Mouse (Mus musculus) cerebellum, postnatal 4 days (tissue): ENCODE measurements at regions not wholly inside any gene's neighbourhood (a gene's known extent, or its start where the extent isn't known, plus 50 kb on each side); places are given as distances from the start of the nearest gene placed in this dataset.
"Not testable (repeated sequence)": the region's sequence is repeated elsewhere in the genome, so short reads cannot be mapped to it uniquely, and the experiment has no call there.

Source experiments
- DNase-seq, 2 experiments: peaks; one replicate each; pipeline ENCODE4 v3.0.0; 2022; ENCODE audit warnings: low spot score in 2 of 2, mixed read lengths in 1 of 2

DNA sequence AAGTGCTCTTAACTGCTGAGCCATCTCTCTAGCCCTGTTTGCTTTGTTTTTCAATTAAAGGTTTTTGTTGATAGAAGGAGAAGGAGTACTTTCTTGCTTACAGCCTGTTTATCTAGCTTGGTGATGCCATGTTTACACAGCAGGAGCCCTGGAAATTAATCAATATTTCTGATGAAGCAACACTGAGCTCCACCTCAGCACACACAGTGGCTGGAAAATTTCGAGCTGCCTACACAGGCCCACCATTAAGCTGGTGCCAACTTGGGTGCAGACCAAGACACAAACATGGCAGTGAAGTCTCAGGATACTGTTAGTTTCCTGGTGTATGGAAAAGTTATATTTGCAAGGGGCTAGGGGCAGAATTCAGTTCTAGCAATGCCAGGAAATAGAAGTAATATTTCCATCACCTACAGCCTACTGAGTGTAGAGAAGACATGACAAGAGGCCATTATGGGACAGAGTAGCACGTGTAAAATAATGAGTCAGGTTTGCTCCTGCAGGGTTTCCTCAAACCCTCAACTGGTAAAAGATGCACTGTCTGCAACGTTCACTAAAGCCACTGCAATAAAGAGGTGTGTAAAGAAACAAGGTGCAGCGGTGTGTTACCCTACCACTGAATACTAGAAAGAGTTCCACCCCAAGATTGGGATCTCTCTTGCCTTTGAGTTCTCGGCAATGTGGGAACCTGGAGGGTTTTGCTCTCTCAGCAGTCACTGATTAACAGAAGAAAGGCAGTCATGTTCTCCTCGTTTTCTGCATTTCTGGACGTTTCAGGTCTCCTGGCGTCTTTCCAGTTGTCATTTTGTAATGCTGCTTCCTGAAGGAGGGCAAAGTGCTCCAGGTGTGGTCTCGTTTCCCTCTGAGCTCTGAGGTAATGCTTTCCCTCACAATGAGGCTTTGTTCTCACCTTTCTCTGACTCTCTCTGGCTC, 108.8 kb upstream of the Fhl2 start:
- no peak for DNase-seq

DNA sequence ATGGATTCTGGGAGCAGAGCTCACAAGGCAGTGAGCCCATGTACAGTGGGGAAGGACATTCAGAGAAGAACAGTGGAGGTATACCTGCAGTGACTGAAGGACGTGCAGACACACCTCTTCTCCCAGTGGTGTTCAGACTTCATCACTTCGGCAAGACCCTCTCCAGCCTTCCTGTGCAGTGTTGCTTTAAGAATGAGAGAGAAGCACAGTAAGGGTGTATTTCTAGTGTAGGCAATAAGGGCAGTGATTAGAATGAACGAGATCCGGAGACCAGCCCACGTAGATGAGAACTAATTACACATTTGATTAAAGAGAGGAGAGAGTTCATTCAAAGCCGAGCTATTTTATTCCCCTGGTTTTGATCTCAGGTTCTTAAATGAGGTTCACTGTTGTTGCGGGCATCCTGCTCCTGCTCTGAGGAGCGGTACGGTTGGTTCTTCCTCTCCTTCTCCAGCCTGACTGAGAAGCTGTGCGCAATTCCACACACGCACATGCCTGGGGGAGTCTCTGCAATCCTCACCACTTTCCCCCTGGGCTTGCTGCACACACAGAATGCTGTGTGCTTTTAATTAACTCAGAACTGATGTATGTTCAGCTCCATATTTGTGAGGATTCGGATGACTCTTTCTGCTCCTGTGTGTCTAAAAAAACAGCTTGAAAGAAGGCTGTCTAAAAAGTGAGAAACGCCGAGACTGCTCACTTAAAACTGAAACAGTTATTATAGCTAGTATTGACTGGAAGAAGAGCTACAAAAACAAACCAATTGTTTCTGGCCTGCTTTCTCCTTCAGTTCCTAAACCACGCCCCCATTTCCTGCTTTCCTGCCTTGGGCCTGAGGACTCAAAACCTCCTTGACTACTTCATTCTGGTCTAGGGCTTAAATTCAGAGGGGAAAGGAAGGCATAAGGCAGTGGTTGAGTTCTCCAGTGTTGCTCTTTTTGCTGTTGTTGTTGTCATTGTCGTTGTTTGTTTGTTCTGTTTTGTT, 114.2 kb upstream of the Fhl2 start:
- DNase-seq = no peak

DNA sequence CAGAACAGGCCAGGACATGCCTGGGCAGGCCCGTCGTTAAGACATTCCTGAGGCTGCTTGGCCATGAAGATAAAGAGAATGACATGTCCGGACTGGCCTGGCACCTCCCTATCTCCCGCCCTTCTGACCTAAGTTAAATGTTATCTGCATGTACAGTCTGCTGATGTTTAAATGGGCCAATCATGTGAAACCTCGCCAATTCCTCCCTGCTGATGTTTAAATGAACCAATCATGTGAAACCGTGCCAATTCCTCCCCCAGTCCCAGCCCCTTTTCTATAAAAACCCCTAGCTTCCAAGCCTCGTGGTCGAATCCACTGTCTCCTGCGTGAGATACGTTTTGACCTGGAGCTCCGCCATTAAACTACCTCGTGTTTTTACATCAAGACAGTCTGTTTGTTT, 119.5 kb upstream of the Fhl2 start:
- DNase-seq = not testable (repeated sequence)

- DNase-seq = peak; percentile 57 to 84
Measured at GRCm38 (mm10) chr1:43317076-43317871, 120.5 kb upstream of the Fhl2 start.

- not testable (repeated sequence) for DNase-seq
Measured at GRCm38 (mm10) chr1:43333488-43333887, 110.9 kb upstream of the Nck2 start.

- DNase-seq = no peak
Measured at GRCm38 (mm10) chr1:43337168-43337784, 107.1 kb upstream of the Nck2 start.

- DNase-seq = no peak
Measured at GRCm38 (mm10) chr1:43338096-43338915, 106.1 kb upstream of the Nck2 start.

DNA sequence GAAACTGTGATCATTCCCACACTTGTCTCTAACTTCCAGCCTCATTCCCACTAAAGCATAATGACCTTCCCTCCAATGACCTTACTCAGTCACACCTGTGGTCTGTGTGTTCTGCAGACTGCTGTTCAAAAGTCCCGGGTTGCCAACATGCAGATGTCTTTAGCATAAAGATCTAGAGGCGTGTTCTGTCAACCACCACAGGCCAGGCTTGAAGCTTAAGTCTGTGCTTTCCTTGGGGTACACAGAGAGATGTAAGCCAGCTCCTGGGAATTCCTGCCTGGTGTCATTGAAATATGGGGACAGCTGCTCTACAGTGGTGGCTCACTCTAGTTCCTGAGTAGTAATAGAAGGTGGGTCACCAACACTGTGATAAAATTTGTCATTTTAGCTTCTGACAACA, 101.5 kb upstream of the Nck2 start:
- DNase-seq = no peak

- DNase-seq = no peak
Measured at GRCm38 (mm10) chr1:43343410-43343809, 101.0 kb upstream of the Nck2 start.

GRCm38 (mm10) chr1:43344001-43344400, 100.4 kb upstream of the Nck2 start:
- no peak for DNase-seq

GRCm38 (mm10) chr1:43347152-43347551, 97.2 kb upstream of the Nck2 start:
- DNase-seq = no peak

DNA sequence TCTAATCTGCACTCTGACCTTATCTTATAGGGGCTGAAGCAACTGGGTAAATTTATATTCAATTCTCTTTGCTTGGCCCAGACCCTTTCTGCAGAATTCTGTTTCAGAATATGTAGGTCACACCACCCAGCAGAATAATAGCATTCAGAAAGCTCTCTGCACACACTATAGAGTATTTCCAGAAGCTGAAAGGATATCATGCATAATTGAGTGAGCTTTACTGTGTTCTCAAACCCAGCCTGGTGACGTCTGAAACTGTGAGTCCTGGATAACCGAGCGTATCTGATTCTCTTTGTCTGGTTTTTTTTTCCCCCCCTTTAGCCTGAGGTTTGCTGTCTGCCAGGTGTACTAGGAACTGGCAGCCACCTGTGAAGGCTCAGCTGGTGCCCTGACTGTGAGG, 94.4 kb upstream of the Nck2 start:
- DNase-seq = no peak

GRCm38 (mm10) chr1:43358191-43358590, 86.2 kb upstream of the Nck2 start:
- DNase-seq = peak; percentile 34 to 82

DNA sequence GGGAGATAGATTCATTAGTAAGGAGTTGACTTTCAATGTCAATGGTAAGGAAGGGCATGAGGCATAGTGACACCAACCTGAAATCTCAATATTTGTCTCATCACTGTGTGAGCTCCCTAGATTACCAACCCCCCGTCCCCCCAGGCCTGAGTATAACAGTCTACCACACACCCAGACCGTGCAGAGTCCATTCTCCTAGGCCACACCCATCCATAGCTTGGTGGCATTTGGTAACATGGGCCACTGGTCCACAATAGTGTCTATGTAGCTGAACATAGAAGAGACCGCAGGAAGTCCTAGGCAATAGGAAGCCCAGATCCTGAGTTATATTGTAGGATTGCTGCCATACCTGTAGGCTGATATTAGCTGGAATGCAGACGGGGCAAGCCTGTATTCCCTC, 84.7 kb upstream of the Nck2 start:
- DNase-seq = no peak

GRCm38 (mm10) chr1:43360291-43360690, 84.1 kb upstream of the Nck2 start:
- no peak for DNase-seq

- no peak for DNase-seq
Measured at GRCm38 (mm10) chr1:43360741-43361140, 83.6 kb upstream of the Nck2 start.

DNA sequence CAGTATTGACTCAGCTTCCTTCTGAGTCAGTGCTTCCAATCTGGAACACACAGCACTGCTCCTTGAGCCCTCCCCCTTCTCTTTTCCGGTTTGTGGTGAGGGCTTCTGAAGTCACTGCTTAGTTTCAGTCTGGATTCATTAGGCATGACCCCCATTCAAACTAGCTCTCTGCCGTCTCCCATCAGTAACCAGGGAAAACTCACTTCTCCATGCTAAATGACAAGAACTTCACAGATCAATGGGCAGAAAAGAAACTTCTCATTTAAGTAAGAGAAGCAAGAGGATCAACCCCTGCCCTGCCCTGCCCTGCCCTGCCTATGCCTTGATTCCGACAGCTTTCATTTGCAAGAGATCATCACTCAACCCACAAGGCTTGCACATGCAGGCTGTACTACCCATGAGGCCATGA, 82.9 kb upstream of the Nck2 start:
- DNase-seq = no peak

DNA sequence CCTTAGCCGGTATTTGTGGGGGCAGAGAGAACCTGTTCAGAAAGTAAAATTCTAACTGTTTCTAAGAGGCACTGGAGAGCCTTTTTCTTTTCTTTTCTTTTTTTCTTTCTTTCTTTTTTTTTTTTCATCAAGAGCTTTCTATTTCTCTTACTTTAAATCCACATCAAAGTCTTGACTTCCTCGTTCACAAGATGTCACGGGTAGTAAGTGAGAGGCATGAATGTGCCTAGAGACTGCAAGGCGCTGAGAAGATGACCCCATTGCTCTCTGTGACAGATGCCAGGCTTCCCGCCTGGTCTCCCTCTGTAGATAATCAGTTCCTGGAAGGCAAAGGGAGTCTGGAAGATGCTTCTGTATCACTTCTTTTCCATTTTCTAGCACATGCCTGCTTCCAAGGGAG, 82.2 kb upstream of the Nck2 start:
- DNase-seq = no peak

- no peak for DNase-seq
Measured at GRCm38 (mm10) chr1:43363178-43363577, 81.2 kb upstream of the Nck2 start.

GRCm38 (mm10) chr1:43366433-43366832, 77.9 kb upstream of the Nck2 start:
- no peak for DNase-seq
